Mouse (Mus musculus) cortical plate, adult 2 months (tissue): ENCODE measurements around the gene Frmpd3.

Experiments used
- CTCF ChIP-seq: fragments of 200-500 bp; IDR thresholded peaks from 2 replicates; pipeline ENCODE4 v1.5.1; 2011; ENCODE audit warnings: mild to moderate bottlenecking, control low read depth, low read length; ENCODE audit not compliant: insufficient read depth; ENCODE audit errors: extremely low read depth
- POLR2A ChIP-seq: fragments of 200-500 bp; IDR thresholded peaks from 2 replicates; pipeline ENCODE4 v1.6.1; 2011; ENCODE audit warnings: mild to moderate bottlenecking, low read length, control low read depth; ENCODE audit not compliant: insufficient read depth; ENCODE audit errors: extremely low read depth

- TF ChIP-seq CTCF (no peak), POLR2A (no peak)
These were observed 103.5 kb downstream of the Frmpd3 start for GRCm38 (mm10) chrX:140445551-140445950.
